Mouse (Mus musculus) frontal cortex, postnatal 14 days (tissue): Measurements from ENCODE around the gene Tmc2.

Experiments used
- DNase-seq, 2 experiments: peaks; one replicate each; pipeline ENCODE4 v3.0.0; 2022; ENCODE audit warnings: low spot score in 2 of 2

Tmc2 gene

GRCm38 (mm10) chr2:130194894-130195293, at the start of gene Tmc2:
Gene Tmc2 (plus strand): TSS chr2:130195194.
- DNase-seq: no peak

- no peak for DNase-seq
Measured at GRCm38 (mm10) chr2:130146089-130146668, 48.8 kb upstream of the Tmc2 start.

GRCm38 (mm10) chr2:130155171-130155570, 39.8 kb upstream of the Tmc2 start:
- no peak for DNase-seq

GRCm38 (mm10) chr2:130155851-130156250, 39.1 kb upstream of the Tmc2 start:
- DNase-seq: no peak

- DNase-seq: no peak
Measured at GRCm38 (mm10) chr2:130157231-130158087, 37.5 kb upstream of the Tmc2 start.

- DNase-seq: no peak
Measured at GRCm38 (mm10) chr2:130158088-130158437, 36.9 kb upstream of the Tmc2 start.

- no peak for DNase-seq
Measured at GRCm38 (mm10) chr2:130162701-130163100, 32.3 kb upstream of the Tmc2 start.

GRCm38 (mm10) chr2:130166311-130167214, 28.4 kb upstream of the Tmc2 start:
- peak; percentile 30 to 31 for DNase-seq

- peak in 1 of 2 experiments; percentile 56 for DNase-seq
Measured at GRCm38 (mm10) chr2:130167861-130168260, 27.1 kb upstream of the Tmc2 start.

GRCm38 (mm10) chr2:130171674-130172073, 23.3 kb upstream of the Tmc2 start:
- no peak for DNase-seq

- no peak for DNase-seq
Measured at GRCm38 (mm10) chr2:130176820-130177219, 18.2 kb upstream of the Tmc2 start.

- no peak for DNase-seq
Measured at GRCm38 (mm10) chr2:130178381-130178705, 16.7 kb upstream of the Tmc2 start.

- peak; percentile 82 for DNase-seq
Measured at GRCm38 (mm10) chr2:130178706-130179506, 16.1 kb upstream of the Tmc2 start, which contains the start of gene Snrpb. Gene Snrpb (minus strand): TSS chr2:130179403.

GRCm38 (mm10) chr2:130179507-130180019, 15.4 kb upstream of the Tmc2 start:
- DNase-seq: no peak

- DNase-seq: no peak
Measured at GRCm38 (mm10) chr2:130188391-130188790, 6.6 kb upstream of the Tmc2 start.

GRCm38 (mm10) chr2:130200961-130201360, 6.0 kb downstream of the Tmc2 start:
- no peak for DNase-seq

GRCm38 (mm10) chr2:130207376-130207775, 12.4 kb downstream of the Tmc2 start:
- no peak for DNase-seq

GRCm38 (mm10) chr2:130207996-130208395, 13.0 kb downstream of the Tmc2 start:
- DNase-seq: no peak

GRCm38 (mm10) chr2:130209636-130210035, 14.6 kb downstream of the Tmc2 start:
- DNase-seq: no peak

- DNase-seq: no peak
Measured at GRCm38 (mm10) chr2:130211581-130211980, 16.6 kb downstream of the Tmc2 start.

GRCm38 (mm10) chr2:130246912-130247311, 51.9 kb downstream of the Tmc2 start:
- no peak for DNase-seq
